Mouse (Mus musculus) CD4-positive helper T cell, adult 2 months (primary cell): ENCODE data around the gene Col5a1.

Source experiments
- DNase-seq: peaks from one replicate; pipeline ENCODE4 v3.0.0-alpha.2; 2012; ENCODE audit warnings: low read depth, missing footprints, low spot score

The Col5a1 gene

GRCm38 (mm10) chr2:28034011-28034710 is 147.9 kb downstream of the Col5a1 start:
- no peak for DNase-seq

- DNase-seq: no peak
Observed at GRCm38 (mm10) chr2:28036788-28037187, 150.6 kb downstream of the Col5a1 start.

GRCm38 (mm10) chr2:28037505-28038390 is 151.5 kb downstream of the Col5a1 start:
- no peak for DNase-seq

- DNase-seq: no peak
Observed at GRCm38 (mm10) chr2:28038391-28039096, 152.3 kb downstream of the Col5a1 start.

GRCm38 (mm10) chr2:28039647-28040325 is 153.6 kb downstream of the Col5a1 start:
- DNase-seq: no peak

- no peak for DNase-seq
Observed at GRCm38 (mm10) chr2:28040466-28040865, 154.2 kb downstream of the Col5a1 start.

GRCm38 (mm10) chr2:28044920-28045598 is 158.8 kb downstream of the Col5a1 start:
- no peak for DNase-seq

GRCm38 (mm10) chr2:28046311-28046710 is 160.1 kb downstream of the Col5a1 start:
- DNase-seq: no peak

GRCm38 (mm10) chr2:28047092-28047491 is 160.9 kb downstream of the Col5a1 start:
- no peak for DNase-seq

GRCm38 (mm10) chr2:28059922-28060321 is 173.7 kb downstream of the Col5a1 start:
- DNase-seq: no peak

- DNase-seq: no peak
Observed at GRCm38 (mm10) chr2:28063711-28064338, 177.6 kb downstream of the Col5a1 start.

GRCm38 (mm10) chr2:28064339-28065080 is 178.3 kb downstream of the Col5a1 start:
- no peak for DNase-seq

- DNase-seq: no peak
Observed at GRCm38 (mm10) chr2:28065081-28065651, 178.9 kb downstream of the Col5a1 start.

GRCm38 (mm10) chr2:28066686-28067085 is 180.5 kb downstream of the Col5a1 start:
- no peak for DNase-seq

- no peak for DNase-seq
Observed at GRCm38 (mm10) chr2:28067175-28067574, 180.9 kb downstream of the Col5a1 start.

- DNase-seq: no peak
Observed at GRCm38 (mm10) chr2:28067821-28068536, 181.8 kb downstream of the Col5a1 start.

- DNase-seq: no peak
Observed at GRCm38 (mm10) chr2:28068537-28068878, 182.3 kb downstream of the Col5a1 start.

- no peak for DNase-seq
Observed at GRCm38 (mm10) chr2:28075616-28076187, 189.5 kb downstream of the Col5a1 start.

GRCm38 (mm10) chr2:28084768-28085167 is 198.5 kb downstream of the Col5a1 start, which contains the start of gene Fcnb:
Gene Fcnb, minus strand, starts transcription at chr2:28084885.
- DNase-seq: no peak
